Mouse (Mus musculus) Patski (cell line): ENCODE data around the gene Enox1. TPM values are rescaled to one million over a fixed set of nuclear protein-coding genes. Genes with fewer than 3 reads are reported as not detected.

Experiments
- ATAC-seq: fragments of 100-300 bp; one replicate; pipeline ENCODE4 v1.8.0; 2021
- CTCF ChIA-PET: fragments of 350-600 bp; sonication (Branson Sonifier 250); formaldehyde crosslinking; loops from one replicate; lab custom pipeline; 2022; ENCODE audit warnings: inconsistent platforms; lab: Charles Lee
- POLR2A ChIA-PET: fragments of 350-600 bp; sonication (Branson Sonifier 250); formaldehyde crosslinking; loops from one replicate; lab custom pipeline; 2022; ENCODE audit warnings: antibody characterized with exemption, inconsistent platforms; lab: Charles Lee
- DNase-seq: peaks from one replicate; pipeline ENCODE4 v3.0.0-alpha.2; 2011; ENCODE audit warnings: low read depth, low spot score
- H3K27me3 ChIP-seq: fragments of 371-371 bp; one replicate; pipeline ENCODE4 v1.5.1; 2021
- CTCF ChIP-seq: fragments of 100-300 bp; IDR thresholded peaks from one replicate; pipeline ENCODE4 v1.5.1; 2021
- in situ Hi-C: fragments of 300-500 bp; cut with MboI; formaldehyde crosslinking; loops from 3 replicates; pipeline ENCODE4 v1.11.1; 2018; ENCODE audit warnings: low pct_unique_long_range_greater_than_20kb, mixed read lengths
- polyA plus RNA-seq: library from polyadenylated mRNA; unstranded; gene quantifications from one replicate; pipeline ENCODE4 v1.2.3, GENCODE M21; 2021

Enox1 gene
- polyA plus RNA-seq, 1 experiment from 2014 or later = 2.4 TPM

- DNase-seq = no peak
- ChIA-PET POLR2A (no interaction called here), CTCF (no interaction called here)
- in situ Hi-C loops = no loop called here
- TF ChIP-seq CTCF = no peak
- ATAC-seq = no peak
- no peaks in the 10 kb centered on the region for H3K27me3 ChIP-seq
Measured at GRCm38 (mm10) chr14:77608182-77608839, 451.7 kb downstream of the Enox1 start.

- in situ Hi-C loops = no loop called here
- no peak for ATAC-seq
- CTCF ChIA-PET = interaction anchor here (0.6 kb wide), 1 partner anchor 27 kb away, joined by 3 read pairs; no protein-coding TSS in a partner anchor
- DNase-seq = no peak
- TF ChIP-seq CTCF = no peak
- POLR2A ChIA-PET = no interaction called here
- no peaks in the 10 kb centered on the region for H3K27me3 ChIP-seq
Measured at GRCm38 (mm10) chr14:77615201-77615600, 458.6 kb downstream of the Enox1 start.

GRCm38 (mm10) chr14:77617250-77617649 lies 460.7 kb downstream of the Enox1 start:
- in situ Hi-C loops = no loop called here
- ChIA-PET CTCF (no interaction called here), POLR2A (no interaction called here)
- no peaks in the 10 kb centered on the region for H3K27me3 ChIP-seq
- DNase-seq (no peak), ATAC-seq (no peak)
- no peak for TF ChIP-seq CTCF

- H3K27me3 ChIP-seq = no peaks in the 10 kb centered on the region
- POLR2A ChIA-PET = no interaction called here
- ATAC-seq (no peak), DNase-seq (no peak)
- no peak for TF ChIP-seq CTCF
- CTCF ChIA-PET = no interaction called here
- in situ Hi-C loops = no loop called here
Measured at GRCm38 (mm10) chr14:77618131-77618805, 461.7 kb downstream of the Enox1 start.

GRCm38 (mm10) chr14:77621473-77622264 lies 465.1 kb downstream of the Enox1 start:
- in situ Hi-C loops = no loop called here
- POLR2A ChIA-PET = no interaction called here
- no peak for TF ChIP-seq CTCF

GRCm38 (mm10) chr14:77626557-77627507 lies 470.3 kb downstream of the Enox1 start:
- no peak for TF ChIP-seq CTCF
- ChIA-PET POLR2A (interaction anchor here (0.7 kb wide), 2 partner anchors 15 to 1376 kb away, joined by 6 to 10 read pairs; no protein-coding TSS in a partner anchor), CTCF (no interaction called here)
- in situ Hi-C loops = no loop called here
- no peaks in the 10 kb centered on the region for H3K27me3 ChIP-seq
- ATAC-seq (no peak), DNase-seq (no peak)

More at GRCm38 (mm10) chr14:77621473-77622264, 465.1 kb downstream of the Enox1 start:
- CTCF ChIA-PET = no interaction called here
- H3K27me3 ChIP-seq = no peaks in the 10 kb centered on the region
- ATAC-seq (no peak), DNase-seq (no peak)

- no peak for ATAC-seq
- in situ Hi-C loops = no loop called here
- no peak for TF ChIP-seq CTCF
Measured at GRCm38 (mm10) chr14:77632466-77633171, 476.1 kb downstream of the Enox1 start.

GRCm38 (mm10) chr14:77633172-77633542 lies 476.6 kb downstream of the Enox1 start:
- CTCF ChIA-PET = no interaction called here
- no peak for DNase-seq
- no peaks in the 10 kb centered on the region for H3K27me3 ChIP-seq
- TF ChIP-seq CTCF = no peak
- in situ Hi-C loops = no loop called here
- POLR2A ChIA-PET = no interaction called here
- no peak for ATAC-seq

More at GRCm38 (mm10) chr14:77632466-77633171, 476.1 kb downstream of the Enox1 start:
- POLR2A ChIA-PET = no interaction called here
- no peak for DNase-seq
- CTCF ChIA-PET = no interaction called here
- H3K27me3 ChIP-seq = no peaks in the 10 kb centered on the region

GRCm38 (mm10) chr14:77636931-77637330 lies 480.4 kb downstream of the Enox1 start:
- CTCF ChIA-PET = interaction anchor here (1.2 kb wide), 1 partner anchor 15 kb away, joined by 4 read pairs; no protein-coding TSS in a partner anchor
- ATAC-seq (no peak), DNase-seq (no peak)
- POLR2A ChIA-PET = no interaction called here
- in situ Hi-C loops = no loop called here
- H3K27me3 ChIP-seq = no peaks in the 10 kb centered on the region
- TF ChIP-seq CTCF = no peak
